Mouse (Mus musculus): ENCODE data around the gene Camkv. TPM values are rescaled to one million over a fixed set of nuclear protein-coding genes. Genes with fewer than 3 reads are reported as not detected.

The Camkv gene
- total RNA-seq, 2 experiments from 2014 or later, result 333 to 354 TPM

- DNase-seq, result no peak
- intact Hi-C loops (cut with DNase I), result no loop called here
These were observed 48.7 kb downstream of the Camkv start for GRCm38 (mm10) chr9:107984052-107984753.

- intact Hi-C loops (cut with DNase I), result loop anchor here (5.0 kb wide), 1 partner anchor 82 kb away; no protein-coding TSS in a partner anchor
- no peak for DNase-seq
These were observed 49.2 kb downstream of the Camkv start for GRCm38 (mm10) chr9:107984754-107985055.

GRCm38 (mm10) chr9:107985131-107986119 is 50.0 kb downstream of the Camkv start, which contains the start of gene Inka1:
Gene Inka1, minus strand, starts transcription at chr9:107985879.
- intact Hi-C loops (cut with DNase I), result loop anchor here (5.0 kb wide), 1 partner anchor 83 kb away; no protein-coding TSS in a partner anchor
- peak; percentile 73 for DNase-seq

GRCm38 (mm10) chr9:107986376-107986775 is 50.9 kb downstream of the Camkv start:
- intact Hi-C loops (cut with DNase I), result loop anchor here (5.0 kb wide), 1 partner anchor 84 kb away; no protein-coding TSS in a partner anchor
- peak; percentile 85 for DNase-seq

GRCm38 (mm10) chr9:107987950-107988349 is 52.5 kb downstream of the Camkv start:
- intact Hi-C loops (cut with DNase I), result loop anchor here (5.0 kb wide), 1 partner anchor 86 kb away; no protein-coding TSS in a partner anchor
- no peak for DNase-seq

GRCm38 (mm10) chr9:107992197-107992596 is 56.7 kb downstream of the Camkv start, which contains the start of gene Cdhr4:
Gene Cdhr4, plus strand, starts transcription at chr9:107992497.
- intact Hi-C loops (cut with DNase I), result no loop called here
- no peak for DNase-seq

GRCm38 (mm10) chr9:107993013-107993412 is 57.5 kb downstream of the Camkv start:
- DNase-seq, result no peak
- intact Hi-C loops (cut with DNase I), result no loop called here

- no peak for DNase-seq
- intact Hi-C loops (cut with DNase I), result no loop called here
These were observed 59.0 kb downstream of the Camkv start for GRCm38 (mm10) chr9:107994464-107994863.

DNA sequence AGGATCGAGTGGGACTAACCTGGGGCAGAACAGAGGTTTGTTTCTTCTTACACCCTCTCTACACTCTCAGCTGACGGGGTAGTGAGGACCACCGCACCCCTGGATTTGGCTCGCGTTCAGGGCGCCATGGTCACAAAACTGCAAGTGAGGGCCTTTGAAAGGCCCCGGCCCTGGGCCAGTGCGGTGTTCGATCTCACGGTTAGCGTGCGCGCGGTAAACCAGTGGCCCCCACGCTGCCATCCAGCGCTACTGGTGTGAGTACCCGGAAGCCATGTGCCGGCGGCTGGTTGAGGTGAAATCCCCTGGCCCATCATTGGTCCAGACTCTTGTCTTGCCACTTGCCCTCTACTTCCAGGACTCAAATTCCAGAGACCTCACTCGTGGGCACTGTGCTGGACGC is 60.0 kb downstream of the Camkv start:
- intact Hi-C loops (cut with DNase I), result no loop called here
- no peak for DNase-seq

DNA sequence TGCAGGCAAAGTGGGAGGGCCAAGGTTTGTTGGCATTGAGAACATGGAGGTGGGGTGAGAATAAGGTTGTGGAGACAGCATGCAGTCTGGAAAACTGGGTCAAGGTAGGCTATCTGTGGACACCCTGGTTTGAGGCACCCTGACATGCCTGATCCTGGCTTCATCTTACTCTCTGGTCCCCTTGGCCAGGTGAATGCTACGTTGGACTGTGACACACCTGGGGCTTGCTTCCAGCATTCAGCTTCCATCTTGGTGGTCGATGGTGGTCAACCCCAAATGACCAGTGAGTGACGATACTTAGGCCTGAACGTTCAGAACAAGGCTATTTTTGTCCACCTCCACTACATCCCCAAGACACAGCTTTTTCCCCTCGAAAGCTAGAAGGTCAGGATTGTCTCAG is 60.6 kb downstream of the Camkv start, which contains the start of gene Gm20662:
Gene Gm20662 (plus strand): TSS at position 301 of the 400 bp plus-strand sequence.
- intact Hi-C loops (cut with DNase I), result no loop called here
- DNase-seq, result no peak

Other genes with a start within 250 kb of the Camkv start
- gene Sema3f, start 225.2 kb upstream of the Camkv start, total RNA-seq (2021), result 10 to 100 TPM; 44.6 to 52.6 TPM
- 100 to 1,000 TPM; 194 to 195 TPM for gene Rbm5, start 164.7 kb upstream of the Camkv start, total RNA-seq (2021)
- 10 to 100 TPM; 73.4 to 79.0 TPM for gene Rbm6, start 62.4 kb upstream of the Camkv start, total RNA-seq (2021)
- 10 to 100 TPM; 15.2 to 16.1 TPM for gene Mon1a, start 47.5 kb upstream of the Camkv start, total RNA-seq (2021)
- 1 to 10 TPM; 2.2 to 3.6 TPM for gene Mst1r, start 28.8 kb upstream of the Camkv start, total RNA-seq (2021)
- gene Actl11, start 7.2 kb upstream of the Camkv start, total RNA-seq (2021), result not detected
- gene Traip, start 14.5 kb downstream of the Camkv start, total RNA-seq (2021), result 10 to 100 TPM; 21.2 to 21.3 TPM
- 1 to 10 TPM; 2.1 to 3.5 TPM for gene Uba7, start 39.8 kb downstream of the Camkv start, total RNA-seq (2021)
- gene Gm20661, start 47.4 kb downstream of the Camkv start, total RNA-seq (2021), result 1 to 10 TPM in 1 of 2 experiments, under 1 TPM in 1; 0.44 to 1.3 TPM
- 10 to 100 TPM in 1 of 2 experiments, 1 to 10 TPM in 1; 9.4 to 10.4 TPM for gene Inka1, start 50.2 kb downstream of the Camkv start, total RNA-seq (2021)
- 1 to 10 TPM; 1.0 to 2.3 TPM for gene Cdhr4, start 56.8 kb downstream of the Camkv start, total RNA-seq (2021)
- gene Gm20662, start 60.7 kb downstream of the Camkv start, total RNA-seq (2021), result 1 to 10 TPM; 1.3 to 2.5 TPM
- gene Ip6k1, start 66.8 kb downstream of the Camkv start, total RNA-seq (2021), result 100 to 1,000 TPM; 153 to 160 TPM
- 10 to 100 TPM; 15.2 to 15.5 TPM for gene Gmppb, start 113.6 kb downstream of the Camkv start, total RNA-seq (2021)
- 1 to 10 TPM; 1.6 to 2.8 TPM for gene Amigo3, start 117.5 kb downstream of the Camkv start, total RNA-seq (2021)
- gene Mst1, start 144.8 kb downstream of the Camkv start, total RNA-seq (2021), result not detected
- 10 to 100 TPM; 92.5 to 93.8 TPM for gene Rnf123, start 147.7 kb downstream of the Camkv start, total RNA-seq (2021)
- gene Apeh, start 158.9 kb downstream of the Camkv start, total RNA-seq (2021), result 10 to 100 TPM; 46.1 to 50.1 TPM